Mouse (Mus musculus) liver, embryonic 14 days (tissue): ENCODE measurements around the gene Aym1. TPM values are rescaled to one million over a fixed set of nuclear protein-coding genes. Genes with fewer than 3 reads are reported as not detected.

Source experiments
- polyA plus RNA-seq: library from polyadenylated mRNA; depleted of rRNA; stranded (reverse); fragments of >200 nt; gene quantifications from 2 replicates; pipeline ENCODE4 v1.2.3, GENCODE M21; 2012; rRNA removed

Gene Aym1
- not detected in 2 replicates for polyA plus RNA-seq

DNA sequence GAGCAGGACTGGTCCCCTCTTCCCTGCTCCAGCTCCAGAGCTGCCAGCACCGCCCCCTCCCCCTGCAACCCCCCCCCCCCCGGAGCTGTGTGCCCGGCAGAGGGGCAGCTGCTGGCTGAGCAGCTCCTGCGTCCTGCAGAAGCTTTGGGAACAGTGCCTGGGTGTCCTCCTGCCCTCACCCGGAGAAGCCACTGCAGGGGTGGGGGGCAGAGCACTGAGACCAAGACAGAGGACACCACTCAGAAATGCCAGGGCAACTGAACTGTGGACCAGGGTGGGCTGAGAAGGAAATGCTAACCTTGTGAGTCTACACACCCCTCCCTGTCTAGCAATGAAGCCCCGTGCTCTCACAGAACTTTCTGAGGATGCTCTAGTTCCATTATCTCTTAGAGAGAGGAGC is at the start of gene Aym1:
Gene Aym1 (plus strand): TSS at position 109 of the 400 bp plus-strand sequence.

GRCm38 (mm10) chr5:113310377-113311003 is 46.6 kb upstream of the Aym1 start, which contains the start of gene Sgsm1:
TSS of gene Sgsm1 (minus strand) at chr5:113310786.

Other genes starting within 250 kb of the Aym1 start
- 1.0 and 1.1 TPM in 2 replicates for gene 2900026A02Rik, start 136.1 kb upstream of the Aym1 start, polyA plus RNA-seq
- gene Tmem211, start 130.4 kb upstream of the Aym1 start, polyA plus RNA-seq, result not detected in 2 replicates
- gene Sgsm1, start 46.5 kb upstream of the Aym1 start, polyA plus RNA-seq, result 1.1 and 1.3 TPM in 2 replicates
- 0.02 and 0.03 TPM in 2 replicates for gene Wscd2, start 133.0 kb downstream of the Aym1 start, polyA plus RNA-seq